Mouse (Mus musculus) natural killer cell, adult 2 months (primary cell): Measurements from ENCODE around the gene Kcmf1.
"Not testable (repeated sequence)": the region's sequence is repeated elsewhere in the genome, so short reads cannot be mapped to it uniquely, and the experiment has no call there.

Experiments
- DNase-seq, 2 experiments: peaks; one replicate each; pipeline ENCODE4 v3.0.0; 2022; ENCODE audit warnings: low spot score in 2 of 2

Gene Kcmf1

GRCm38 (mm10) chr6:72899201-72899780 lies 488 bp downstream of the Kcmf1 start:
- DNase-seq: peak; percentile 52 to 61

GRCm38 (mm10) chr6:72898244-72899200 lies 1.3 kb downstream of the Kcmf1 start:
- peak; percentile 48 to 65 for DNase-seq

- no peak for DNase-seq
Measured at GRCm38 (mm10) chr6:72895000-72895399, 4.8 kb downstream of the Kcmf1 start.

- DNase-seq: no peak
Measured at GRCm38 (mm10) chr6:72891238-72891637, 8.5 kb downstream of the Kcmf1 start.

GRCm38 (mm10) chr6:72888655-72889054 lies 11.1 kb downstream of the Kcmf1 start:
- DNase-seq: no peak

- no peak for DNase-seq
Measured at GRCm38 (mm10) chr6:72885268-72885667, 14.5 kb downstream of the Kcmf1 start.

- DNase-seq: no peak
Measured at GRCm38 (mm10) chr6:72884767-72885166, 15.0 kb downstream of the Kcmf1 start.

- no peak for DNase-seq
Measured at GRCm38 (mm10) chr6:72882661-72883458, 16.9 kb downstream of the Kcmf1 start.

GRCm38 (mm10) chr6:72882222-72882621 lies 17.6 kb downstream of the Kcmf1 start:
- no peak for DNase-seq

GRCm38 (mm10) chr6:72881619-72881979 lies 18.2 kb downstream of the Kcmf1 start:
- DNase-seq: peak in 1 of 2 experiments; percentile 13

- peak; percentile 45 to 49 for DNase-seq
Measured at GRCm38 (mm10) chr6:72880913-72881618, 18.7 kb downstream of the Kcmf1 start.

- DNase-seq: no peak
Measured at GRCm38 (mm10) chr6:72876629-72877028, 23.1 kb downstream of the Kcmf1 start.

GRCm38 (mm10) chr6:72873338-72873737 lies 26.4 kb downstream of the Kcmf1 start:
- DNase-seq: no peak

GRCm38 (mm10) chr6:72872276-72872675 lies 27.5 kb downstream of the Kcmf1 start:
- DNase-seq: no peak

GRCm38 (mm10) chr6:72869601-72870000 lies 30.2 kb downstream of the Kcmf1 start:
- DNase-seq: no peak

GRCm38 (mm10) chr6:72868688-72869087 lies 31.1 kb downstream of the Kcmf1 start:
- DNase-seq: no peak

GRCm38 (mm10) chr6:72867746-72868145 lies 32.0 kb downstream of the Kcmf1 start:
- DNase-seq: no peak

GRCm38 (mm10) chr6:72866232-72866631 lies 33.5 kb downstream of the Kcmf1 start:
- no peak for DNase-seq

GRCm38 (mm10) chr6:72862686-72863085 lies 37.1 kb downstream of the Kcmf1 start:
- not testable (repeated sequence) for DNase-seq

GRCm38 (mm10) chr6:72854256-72854655 lies 45.5 kb downstream of the Kcmf1 start:
- DNase-seq: no peak

GRCm38 (mm10) chr6:72852180-72852579 lies 47.6 kb downstream of the Kcmf1 start:
- DNase-seq: no peak

GRCm38 (mm10) chr6:72851633-72852032 lies 48.1 kb downstream of the Kcmf1 start:
- peak in 1 of 2 experiments; percentile 39 for DNase-seq
